Mouse (Mus musculus): ENCODE data around the gene Mrpl43. TPM values are rescaled to one million over a fixed set of nuclear protein-coding genes. Genes with fewer than 3 reads are reported as not detected.

Mrpl43 gene
- polyA plus RNA-seq (2017; shearing (Covaris generic)): 52.8 TPM

GRCm38 (mm10) chr19:45005957-45006712 is at the start of gene Mrpl43:
Mrpl43 (minus strand) TSS chr19:45006442.

GRCm38 (mm10) chr19:45047417-45047934 is 41.2 kb upstream of the Mrpl43 start, which contains the start of gene Sfxn3:
Sfxn3 (plus strand) TSS chr19:45047503.

GRCm38 (mm10) chr19:45045651-45046050 is 39.4 kb upstream of the Mrpl43 start, which contains the start of gene Pdzd7:
Pdzd7 (minus strand) TSS chr19:45045717.

GRCm38 (mm10) chr19:45014335-45014971 is 8.2 kb upstream of the Mrpl43 start, which contains the start of gene Lzts2:
Lzts2 (plus strand) TSS chr19:45014414.

GRCm38 (mm10) chr19:45005444-45005843 is 798 bp downstream of the Mrpl43 start, which contains the start of gene Twnk:
Twnk (plus strand) TSS chr19:45005663.

GRCm38 (mm10) chr19:44988831-44989566 is 17.2 kb downstream of the Mrpl43 start, which contains the start of gene Sema4g:
Sema4g (plus strand) TSS chr19:44989101.

Other genes starting within 250 kb of the Mrpl43 start
- 49.9 TPM for gene Slf2, start 75.3 kb downstream of the Mrpl43 start, polyA plus RNA-seq (2017; shearing (Covaris generic))
- not detected for gene Sema4g, start 17.3 kb downstream of the Mrpl43 start, polyA plus RNA-seq (2017; shearing (Covaris generic))
- gene Twnk, start 779 bp downstream of the Mrpl43 start, polyA plus RNA-seq (2017; shearing (Covaris generic)): 9.9 TPM
- gene Lzts2, start 8.0 kb upstream of the Mrpl43 start, polyA plus RNA-seq (2017; shearing (Covaris generic)): 3.7 TPM
- gene Pdzd7, start 39.3 kb upstream of the Mrpl43 start, polyA plus RNA-seq (2017; shearing (Covaris generic)): not detected
- gene Sfxn3, start 41.1 kb upstream of the Mrpl43 start, polyA plus RNA-seq (2017; shearing (Covaris generic)): 58.2 TPM
- gene Kazald1, start 68.8 kb upstream of the Mrpl43 start, polyA plus RNA-seq (2017; shearing (Covaris generic)): 0.42 TPM
- gene Tlx1, start 144.2 kb upstream of the Mrpl43 start, polyA plus RNA-seq (2017; shearing (Covaris generic)): not detected
- not detected for gene Lbx1, start 229.4 kb upstream of the Mrpl43 start, polyA plus RNA-seq (2017; shearing (Covaris generic))

Measured in naive thymus-derived CD4-positive, alpha-beta T cell, adult 5 months (primary cell).